Mouse (Mus musculus) C2C12 (cell line): ENCODE data around the gene Prrc2a.

Source experiments
- CEBPB ChIP-seq: IDR thresholded peaks from one replicate; pipeline ENCODE4 v1.6.1; 2011; ENCODE audit warnings: low read depth, mild to moderate bottlenecking, control low read depth, moderate library complexity
- CTCF ChIP-seq: IDR thresholded peaks from one replicate; pipeline ENCODE4 v1.5.1; 2011; ENCODE audit not compliant: control insufficient read depth, insufficient read depth, insufficient read length
- MAX ChIP-seq: IDR thresholded peaks from one replicate; pipeline ENCODE4 v1.6.1; 2011; ENCODE audit warnings: mild to moderate bottlenecking, control low read depth

DNA sequence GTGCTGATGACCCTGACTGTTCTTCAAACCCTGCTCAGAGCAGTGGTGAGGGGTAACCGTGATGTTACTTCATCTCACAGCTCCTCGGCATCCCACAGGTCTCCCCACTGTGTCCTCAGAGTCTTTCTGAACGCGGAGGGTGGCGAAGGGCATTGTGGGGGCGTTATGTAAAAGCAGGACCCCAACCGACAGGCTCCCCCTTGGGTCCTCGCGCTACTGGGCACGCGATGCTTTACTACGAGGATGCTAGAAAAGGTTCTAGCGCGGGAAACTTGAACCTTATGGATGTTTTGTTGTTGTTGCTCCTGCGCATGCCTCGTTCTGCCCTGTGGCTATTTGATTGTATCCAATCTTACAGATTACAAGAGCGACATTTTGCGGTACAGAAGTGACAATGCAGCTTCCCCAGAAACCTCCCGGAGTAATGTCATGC lies 42.8 kb downstream of the Prrc2a start, which contains the start of gene Csnk2b:
- TF ChIP-seq CTCF: no peak
- no peak for TF ChIP-seq CEBPB
- TF ChIP-seq MAX: peak; percentile 21
